Mouse (Mus musculus): ENCODE results near the gene Ncoa4. TPM values are rescaled to one million over a fixed set of nuclear protein-coding genes. Genes with fewer than 3 reads are reported as not detected.
"Not testable (repeated sequence)": the region's sequence is repeated elsewhere in the genome, so short reads cannot be mapped to it uniquely, and the experiment has no call there.

Gene Ncoa4
- polyA plus RNA-seq, 1 experiment from 2014 or later, result 67.2 TPM

- no peaks in the 10 kb centered on the region for H3K27me3 ChIP-seq (ENCODE audit: low read depth, poor library complexity, severe bottlenecking)
- H3K4me1 ChIP-seq, result no peaks in the 10 kb centered on the region
- H3K27ac ChIP-seq, result no peak overlapping the region
- no peaks in the 10 kb centered on the region for H3K9me3 ChIP-seq (replicated peaks)
- no peak overlapping the region for H3K4me3 ChIP-seq
- 93% methylated on average over 6 of the region's 6 CpGs for WGBS
- peaks cover 99% of the 10 kb centered on the region for H3K36me3 ChIP-seq
- no peak for DNase-seq (ENCODE audit: low spot score)
Measured at GRCm38 (mm10) chr14:32190627-32191391, 31.1 kb downstream of the Ncoa4 start.

- Histone ChIP-seq H3K27me3 (ENCODE audit: low read depth, poor library complexity, severe bottlenecking) (no peaks in the 10 kb centered on the region), H3K4me1 (no peaks in the 10 kb centered on the region), H3K9me3 (replicated peaks) (no peaks in the 10 kb centered on the region), H3K4me3 (no peak overlapping the region), H3K27ac (no peak overlapping the region), H3K36me3 (peaks cover 97% of the 10 kb centered on the region)
- WGBS, result 94% methylated on average over 5 of the region's 5 CpGs
- DNase-seq (ENCODE audit: low spot score), result no peak
Measured at GRCm38 (mm10) chr14:32191926-32192325, 32.3 kb downstream of the Ncoa4 start.

- 63% methylated on average over 3 of the region's 3 CpGs for WGBS
Measured at GRCm38 (mm10) chr14:32192437-32192836, 32.8 kb downstream of the Ncoa4 start.

DNA sequence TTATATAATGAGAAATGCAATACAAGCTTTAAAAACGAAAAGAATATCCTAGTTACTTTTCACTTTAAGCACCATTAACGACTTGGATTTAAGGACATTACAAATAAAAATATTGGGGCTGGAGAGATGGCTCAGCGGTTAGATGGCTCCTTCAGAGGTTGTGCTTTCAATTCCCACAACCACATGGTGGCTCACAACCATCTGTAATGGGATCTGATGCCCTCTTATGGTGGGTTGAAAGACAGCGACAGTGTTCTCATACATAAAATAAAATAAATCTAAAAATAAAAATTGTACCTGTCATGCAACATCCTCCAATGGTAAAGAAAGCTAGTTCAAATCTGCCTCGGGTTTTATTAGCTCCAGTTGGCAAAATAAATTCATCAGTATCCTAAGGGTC lies 33.9 kb downstream of the Ncoa4 start:
- not testable (repeated sequence) for H3K9me3 ChIP-seq (replicated peaks); DNase-seq (ENCODE audit: low spot score); H3K4me3 ChIP-seq; H3K4me1 ChIP-seq; H3K27ac ChIP-seq; H3K27me3 ChIP-seq (ENCODE audit: low read depth, poor library complexity, severe bottlenecking)
- H3K36me3 ChIP-seq, result peaks cover 97% of the 10 kb centered on the region
- WGBS, result 84% methylated on average over 5 of the region's 5 CpGs

More at GRCm38 (mm10) chr14:32192437-32192836, 32.8 kb downstream of the Ncoa4 start:
- Histone ChIP-seq H3K27ac (no peak overlapping the region), H3K4me3 (no peak overlapping the region), H3K9me3 (replicated peaks) (no peaks in the 10 kb centered on the region), H3K27me3 (ENCODE audit: low read depth, poor library complexity, severe bottlenecking) (no peaks in the 10 kb centered on the region), H3K4me1 (no peaks in the 10 kb centered on the region), H3K36me3 (peaks cover 97% of the 10 kb centered on the region)
- DNase-seq (ENCODE audit: low spot score), result peak; percentile 38

DNA sequence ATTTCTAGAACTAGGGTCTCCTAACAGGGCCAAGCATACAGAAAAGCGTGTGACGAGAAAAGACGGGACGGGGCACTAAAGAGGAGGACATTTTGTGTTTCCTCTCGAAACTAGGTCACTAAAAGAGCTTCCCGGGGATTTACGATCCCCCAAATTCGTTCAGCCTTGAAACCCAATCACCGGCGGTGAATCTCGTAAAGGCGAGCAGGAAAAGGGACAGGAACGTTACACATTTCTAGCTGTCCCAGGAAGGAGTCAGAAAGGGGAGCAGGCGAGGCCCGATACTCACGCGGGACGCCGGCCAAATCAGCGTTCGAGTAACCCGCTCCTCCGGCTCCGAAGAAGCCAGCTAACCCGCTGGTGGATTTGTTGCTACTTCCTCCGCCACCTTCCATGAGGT lies 41.7 kb downstream of the Ncoa4 start:
- no peaks in the 10 kb centered on the region for H3K9me3 ChIP-seq (replicated peaks)
- H3K36me3 ChIP-seq, result peaks cover 42% of the 10 kb centered on the region
- H3K27me3 ChIP-seq (ENCODE audit: low read depth, poor library complexity, severe bottlenecking), result no peaks in the 10 kb centered on the region
- DNase-seq (ENCODE audit: low spot score), result peak; percentile 53
- WGBS, result under 1% methylated on average over 26 of the region's 26 CpGs
- peak overlapping the region; percentile 89 for H3K27ac ChIP-seq
- H3K4me1 ChIP-seq, result peaks cover 22% of the 10 kb centered on the region
- H3K4me3 ChIP-seq, result peak overlapping the region; percentile 91

- Histone ChIP-seq H3K27me3 (ENCODE audit: low read depth, poor library complexity, severe bottlenecking) (no peaks in the 10 kb centered on the region), H3K9me3 (replicated peaks) (no peaks in the 10 kb centered on the region), H3K4me1 (peaks cover 22% of the 10 kb centered on the region), H3K4me3 (peak within 1 kb of the TSS; percentile 91), H3K27ac (peak within 1 kb of the TSS; percentile 89), H3K36me3 (peaks cover 36% of the 10 kb centered on the region)
- WGBS, result under 1% methylated on average over 77 of the region's 77 CpGs
- peak; percentile 96 for DNase-seq (ENCODE audit: low spot score)
Measured at GRCm38 (mm10) chr14:32201791-32202451, 42.3 kb downstream of the Ncoa4 start, which contains the start of the genes Timm23 and Parg. Gene Timm23, minus strand, starts transcription at chr14:32201898. Gene Parg, plus strand, starts transcription at chr14:32201949.

DNA sequence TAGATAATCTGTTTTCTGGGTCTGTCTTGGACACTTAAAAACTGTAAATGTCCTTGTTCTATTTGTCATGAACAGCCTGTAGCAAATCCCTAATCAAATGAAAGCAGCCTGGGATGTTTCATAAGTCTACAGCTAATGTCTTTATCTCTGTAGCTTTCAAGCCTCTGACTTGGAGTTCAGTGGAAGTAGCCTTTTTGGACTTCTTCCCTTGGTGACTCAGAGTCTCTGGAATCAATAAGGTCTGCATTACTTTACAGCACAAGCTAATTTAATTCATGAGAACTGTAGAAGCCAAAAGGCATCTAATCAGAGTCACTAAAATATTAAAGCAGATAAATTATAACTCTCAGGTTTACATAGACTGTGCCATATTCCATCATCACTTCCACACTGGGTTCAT lies 66.9 kb downstream of the Ncoa4 start:
- H3K4me1 ChIP-seq, result no peaks in the 10 kb centered on the region
- no peaks in the 10 kb centered on the region for H3K27me3 ChIP-seq (ENCODE audit: low read depth, poor library complexity, severe bottlenecking)
- no peaks in the 10 kb centered on the region for H3K9me3 ChIP-seq (replicated peaks)
- no peak overlapping the region for H3K27ac ChIP-seq
- no peak for DNase-seq (ENCODE audit: low spot score)
- H3K36me3 ChIP-seq, result peaks cover 21% of the 10 kb centered on the region
- H3K4me3 ChIP-seq, result no peak overlapping the region

DNA sequence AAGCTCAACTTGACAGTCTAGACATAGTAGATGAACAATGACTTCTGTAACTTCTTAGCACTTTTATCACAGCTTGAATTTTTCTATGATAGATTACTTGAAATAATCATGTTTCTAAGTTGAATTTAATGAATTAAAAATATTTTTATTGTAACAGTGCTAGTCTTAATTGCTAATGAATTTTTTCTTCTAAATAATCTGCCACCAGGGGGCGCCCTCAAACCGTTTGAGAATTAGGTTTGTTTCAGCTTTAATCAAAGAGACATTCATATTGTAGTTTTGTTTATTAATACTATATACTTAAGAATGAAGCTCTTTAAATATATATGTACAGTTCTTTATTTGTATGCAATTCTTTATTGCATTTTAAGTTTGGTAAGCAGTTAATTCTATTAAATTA lies 69.3 kb downstream of the Ncoa4 start:
- WGBS, result under 1% methylated on average over 2 of the region's 2 CpGs
- Histone ChIP-seq H3K4me3 (no peak overlapping the region), H3K27me3 (ENCODE audit: low read depth, poor library complexity, severe bottlenecking) (no peaks in the 10 kb centered on the region), H3K9me3 (replicated peaks) (no peaks in the 10 kb centered on the region), H3K36me3 (peaks cover 24% of the 10 kb centered on the region), H3K4me1 (no peaks in the 10 kb centered on the region), H3K27ac (no peak overlapping the region)
- DNase-seq (ENCODE audit: low spot score), result peak; percentile 52

Other genes starting within 250 kb of the Ncoa4 start
- 0.03 and 0.04 TPM in 2 replicates for gene Galnt15, start 130.9 kb upstream of the Ncoa4 start, polyA plus RNA-seq (2016; fragmentation: Nextera tagmentation; extraction: Ambion mirVana)
- 14.2 and 17.4 TPM in 2 replicates for gene Oxnad1, start 74.5 kb upstream of the Ncoa4 start, polyA plus RNA-seq (2016; fragmentation: Nextera tagmentation; extraction: Ambion mirVana)
- gene Dph3, start 74.1 kb upstream of the Ncoa4 start, polyA plus RNA-seq (2016; fragmentation: Nextera tagmentation; extraction: Ambion mirVana), result 81.4 and 103 TPM in 2 replicates
- not detected in 2 replicates for gene Msmb, start 17.8 kb upstream of the Ncoa4 start, polyA plus RNA-seq (2016; fragmentation: Nextera tagmentation; extraction: Ambion mirVana)
- gene Timm23, start 42.0 kb downstream of the Ncoa4 start, polyA plus RNA-seq (2016; fragmentation: Nextera tagmentation; extraction: Ambion mirVana), result 353 and 441 TPM in 2 replicates
- 52.4 and 56.0 TPM in 2 replicates for gene Parg, start 42.1 kb downstream of the Ncoa4 start, polyA plus RNA-seq (2016; fragmentation: Nextera tagmentation; extraction: Ambion mirVana)
- gene Ogdhl, start 162.2 kb downstream of the Ncoa4 start, polyA plus RNA-seq (2016; fragmentation: Nextera tagmentation; extraction: Ambion mirVana), result 15.8 and 21.1 TPM in 2 replicates
- not detected in 2 replicates for gene 1700024G13Rik, start 228.5 kb downstream of the Ncoa4 start, polyA plus RNA-seq (2016; fragmentation: Nextera tagmentation; extraction: Ambion mirVana)

Data from limb, embryonic 10.5 days (tissue).